ENCODE assay signal across 17 mouse cellular contexts in genomic region chr1:37759407-37759806, GRCm38 (mm10). TPM values are rescaled to one million over a fixed set of nuclear protein-coding genes. Genes with fewer than 3 reads are reported as not detected.
A peak's percentile ranks its signal among the peaks of the same experiment; 100 is the strongest.
DNase-seq lines count a peak whose midpoint lies in the region; ATAC-seq and TF ChIP-seq lines count a peak whose summit lies in the region.
"Had no signal": no experiment of that assay in that cellular context is flagged by ENCODE, and none has a peak within 500 bp of the region (broad histone marks: within the 10 kb centered on the region; RNA-seq: fewer than 3 reads in every experiment).

No protein-coding gene starts in this region.

- H3K36me3 ChIP-seq in stomach, postnatal 0 days (ENCODE audit: control insufficient read depth, insufficient read depth, low read length): no peaks in the 10 kb centered on the region
- H3K36me3 ChIP-seq: hindbrain, embryonic 13.5 days had no signal

- H3K27ac ChIP-seq in layer of hippocampus, adult 2 months: no peak overlapping the region
- no peak overlapping the region for H3K27ac ChIP-seq in stomach, postnatal 0 days (replicated peaks)
- H3K27ac ChIP-seq: hindbrain, embryonic 13.5 days; macrophage had no signal

- no peaks in the 10 kb centered on the region for H3K9me3 ChIP-seq in stomach, postnatal 0 days (ENCODE audit: control insufficient read depth, low read length)
- H3K9me3 ChIP-seq: hindbrain, embryonic 13.5 days had no signal

- no peaks in the 10 kb centered on the region for H3K4me1 ChIP-seq in stomach, postnatal 0 days (replicated peaks; ENCODE audit: control insufficient read depth, insufficient read depth)
- H3K4me1 ChIP-seq: hindbrain, embryonic 13.5 days had no signal

- H3K27me3 ChIP-seq in stomach, postnatal 0 days (ENCODE audit: control insufficient read depth, insufficient read depth, low read length): no peaks in the 10 kb centered on the region
- H3K27me3 ChIP-seq: hindbrain, embryonic 13.5 days had no signal

- H3K9ac ChIP-seq in stomach, postnatal 0 days (ENCODE audit: low read length): no peak overlapping the region
- H3K9ac ChIP-seq: hindbrain, embryonic 13.5 days had no signal

- peak; percentile 68 for TF ChIP-seq CTCF in layer of hippocampus, adult 2 months (conservative IDR thresholded peaks at IDR 0.05)
- TF ChIP-seq CTCF in stomach, postnatal 0 days (IDR thresholded peaks at IDR 0.05; ENCODE audit: low read depth): peak; percentile 48

- H3K4me2 ChIP-seq in stomach, postnatal 0 days (replicated peaks; ENCODE audit: low read depth): no peak overlapping the region
- H3K4me2 ChIP-seq: hindbrain, embryonic 13.5 days; liver, embryonic 11.5 days had no signal

- no peak for ATAC-seq in cerebellum, adult (ENCODE audit: insufficient number of reproducible peaks, low FRiP score, low TSS enrichment)
- ATAC-seq in stomach, postnatal 0 days (ENCODE audit: low FRiP score, low TSS enrichment): no peak
- no peak for ATAC-seq in megakaryocyte, adult 5-6 weeks (ENCODE audit: poor library complexity, severe bottlenecking)
- ATAC-seq: activated CD4-positive, CD25-positive, alpha-beta regulatory T cell, adult 4 months had no signal

- no peak for TF ChIP-seq EP300 in stomach, postnatal 0 days (optimal IDR thresholded peaks at IDR 0.05)

- peak; percentile 11 to 15 for DNase-seq in cerebellum, postnatal 10 days
- DNase-seq in layer of hippocampus, adult 2 months (ENCODE audit: low spot score in 2 of 2): no peak
- DNase-seq in layer of hippocampus, adult 8-10 months (ENCODE audit: low spot score in 2 of 2): no peak
- peak; percentile 12 for DNase-seq in A20 (ENCODE audit: low read depth, low spot score)
- no peak for DNase-seq in stomach, postnatal 0 days (ENCODE audit: low spot score)
- DNase-seq in retina, embryonic 14.5 days (ENCODE audit: low spot score): no peak
- DNase-seq: cerebellum, adult 11-12 months; kidney, adult 18-20 months; retina, postnatal 1 day had no signal

- H3K4me3 ChIP-seq in layer of hippocampus, adult 2 months: no peak overlapping the region
- no peak overlapping the region for H3K4me3 ChIP-seq in stomach, postnatal 0 days (ENCODE audit: low read depth, low read length)
- H3K4me3 ChIP-seq: erythroblast, embryonic 14.5 days; hindbrain, embryonic 13.5 days had no signal

RNA-seq across cellular contexts. Expression of gene 2010300C02Rik, which starts 39.5 kb away (rescaled TPM):
- total RNA-seq in layer of hippocampus, adult 2 months (2021): 100 to 1,000 TPM; 399 to 415 TPM
- total RNA-seq in layer of hippocampus, adult 8-10 months (2022): 100 to 1,000 TPM; 319 to 384 (median 333) TPM
- 7.5 and 8.5 TPM in 2 replicates for polyA plus RNA-seq in stomach, postnatal 0 days (2015; fragmentation: Nextera tagmentation; extraction: Ambion mirVana)
- total RNA-seq in megakaryocyte, adult 5-6 weeks (2015): 0.11 and 0.34 TPM in 2 replicates
- total RNA-seq in megakaryocyte, adult 5-6 weeks (2017): not detected in 2 replicates
- total RNA-seq: monocyte, adult 5-6 weeks had no signal
- polyA plus RNA-seq: macrophage had no signal

Comparison
In these comparisons a context has a peak if more than half of its experiments do, and no peak if none do; other contexts are left out.
1. DNase-seq: peak in cerebellum, postnatal 10 days (2 of 2) and A20 (single experiment); none in layer of hippocampus, adult 2 months (0 of 2), layer of hippocampus, adult 8-10 months (0 of 2), stomach, postnatal 0 days (single experiment) and retina, embryonic 14.5 days (single experiment).
2. RNA of gene 2010300C02Rik, which starts 39.5 kb away (total RNA-seq): 399 to 415 TPM in layer of hippocampus, adult 2 months and 319 to 384 TPM in layer of hippocampus, adult 8-10 months; 0.11 to 0.34 TPM in megakaryocyte, adult 5-6 weeks; every median in the first group is over 100 times any median in the second.